Mouse (Mus musculus): Measurements from ENCODE around the gene Cacna2d2.

DNA sequence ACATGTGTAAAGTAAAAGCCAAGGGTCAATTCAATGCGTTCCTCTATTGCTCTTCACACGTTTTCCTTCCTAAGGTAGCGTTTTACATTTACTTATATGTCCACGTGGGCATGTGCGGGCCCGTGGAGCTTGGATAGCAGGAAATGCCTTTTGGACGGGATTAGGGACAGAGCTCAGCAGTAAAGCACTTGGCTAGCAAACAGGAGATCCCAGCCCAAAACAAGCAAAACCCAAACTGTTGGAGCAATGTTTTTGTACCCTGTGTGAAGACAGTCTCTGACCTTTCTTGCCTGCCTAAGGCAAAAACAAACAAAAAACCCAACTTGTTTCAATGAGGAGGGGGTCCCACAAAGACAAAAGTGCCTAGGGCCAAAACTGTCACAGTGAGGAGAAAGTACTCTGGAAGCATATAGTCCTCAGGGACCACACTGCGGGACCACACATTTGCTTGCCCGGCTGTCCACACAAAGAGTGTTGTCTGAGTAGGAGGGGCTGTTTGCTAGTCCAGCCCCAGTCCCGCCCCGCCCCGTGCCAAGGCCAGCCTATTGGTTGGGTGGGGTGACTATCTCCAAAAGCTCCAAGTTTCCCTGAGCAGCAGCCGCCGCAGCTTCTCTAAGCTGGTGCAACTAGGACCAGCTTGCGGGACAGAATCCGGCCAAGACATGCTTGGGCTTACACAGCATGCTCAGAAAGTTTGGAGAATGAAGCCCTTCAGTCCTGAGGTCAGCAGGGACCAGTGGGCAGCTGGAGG lies 177.1 kb downstream of the Cacna2d2 start, which contains the start of gene Hyal1:
- no peak for TF ChIP-seq POLR2A (IDR thresholded peaks at IDR 0.05; ENCODE audit: low read depth, low read length)
- TF ChIP-seq CTCF (conservative IDR thresholded peaks at IDR 0.05; ENCODE audit: insufficient read depth, insufficient read length, low read depth, low read length), result no peak

Data from kidney, adult 2 months (tissue).